ENCODE assay signal across 27 mouse cellular contexts in genomic region chr3:138224363-138224954, GRCm38 (mm10). TPM values are rescaled to one million over a fixed set of nuclear protein-coding genes. Genes with fewer than 3 reads are reported as not detected.
DNase-seq lines count a peak whose midpoint lies in the region; ATAC-seq and TF ChIP-seq lines count a peak whose summit lies in the region.
"Had no signal": no experiment of that assay in that cellular context is flagged by ENCODE, and none has a peak within 500 bp of the region (broad histone marks: within the 10 kb centered on the region; RNA-seq: fewer than 3 reads in every experiment).

No protein-coding gene starts in this region.

- dilution Hi-C loops in CH12.LX (cut with MboI; ENCODE audit: extremely low pct_ligation_motif_present, extremely low pct_unique_long_range_greater_than_20kb, low sequenced_read_pairs): no loop called here

- peak; percentile 85 for DNase-seq in liver, adult 2 months (ENCODE audit: extremely low read depth, low read depth, low spot score)
- DNase-seq in liver: no peak
- no peak for DNase-seq in CH12.LX (ENCODE audit: extremely low read depth)
- peak; percentile 19 for DNase-seq in R1 (ENCODE audit: low read depth, low spot score)
- no peak for DNase-seq in cerebellum, adult 9-11 months
- DNase-seq in layer of hippocampus, adult 11-12 months (ENCODE audit: low spot score): no peak
- DNase-seq: adrenal gland, postnatal 10 days; cerebellum, adult 11 months; cerebellum, adult 8-10 months; cerebellum, postnatal 25 days; gastrocnemius, postnatal 10 days; heart, postnatal 36 days had no signal

- no peak overlapping the region for H3K4me3 ChIP-seq in liver, adult 2 months (ENCODE audit: insufficient read depth, low read depth, low read length)
- H3K4me3 ChIP-seq in CH12.LX (replicated peaks in 1 of 3; ENCODE audit: low read depth in 2 of 3, low read length in 2 of 3, poor library complexity in 1 of 3): no peak overlapping the region
- H3K4me3 ChIP-seq in liver, embryonic 16.5 days (ENCODE audit: low read depth, low read length): no peak overlapping the region
- H3K4me3 ChIP-seq: embryonic facial prominence, embryonic 13.5 days; forebrain, embryonic 12.5 days; heart, embryonic 13.5 days; hindbrain, embryonic 12.5 days had no signal

- TF ChIP-seq RAD21 in CH12.LX (IDR thresholded peaks at IDR 0.05; ENCODE audit: low read depth, low read length): no peak

- TF ChIP-seq POLR2A in liver, adult 2 months (IDR thresholded peaks at IDR 0.05; ENCODE audit: extremely low read depth, insufficient read depth, low read length): no peak
- TF ChIP-seq POLR2A in CH12.LX (IDR thresholded peaks at IDR 0.05; ENCODE audit: low read depth, low read length): no peak

- peaks cover 10% of the 10 kb centered on the region for H3K36me3 ChIP-seq in liver, adult 2 months (ENCODE audit: control insufficient read depth, insufficient read depth, low read length)
- H3K36me3 ChIP-seq in CH12.LX (replicated peaks in 1 of 2; ENCODE audit: control insufficient read depth in 1 of 2, insufficient read depth in 1 of 2, low read length in 1 of 2): no peaks in the 10 kb centered on the region
- no peaks in the 10 kb centered on the region for H3K36me3 ChIP-seq in liver, embryonic 16.5 days (ENCODE audit: control insufficient read depth, insufficient read depth)
- H3K36me3 ChIP-seq: embryonic facial prominence, embryonic 13.5 days; forebrain, embryonic 12.5 days; G1E; heart, embryonic 13.5 days; hindbrain, embryonic 12.5 days had no signal

- TF ChIP-seq EP300 in CH12.LX (IDR thresholded peaks at IDR 0.05; ENCODE audit: low read length): no peak

- H3K9ac ChIP-seq in liver, adult 2 months (ENCODE audit: low read depth, low read length): peak overlapping the region; percentile 4; the same call in 1 of the 2 replicates
- H3K9ac ChIP-seq in CH12.LX (ENCODE audit: insufficient read depth, low read depth): no peak overlapping the region
- H3K9ac ChIP-seq in liver, embryonic 16.5 days (ENCODE audit: low read depth, low read length): no peak overlapping the region
- H3K9ac ChIP-seq: embryonic facial prominence, embryonic 13.5 days; forebrain, embryonic 12.5 days; heart, embryonic 13.5 days; hindbrain, embryonic 12.5 days had no signal

- H3K4me2 ChIP-seq in CH12.LX (ENCODE audit: insufficient read depth, low read depth, poor library complexity, severe bottlenecking): no peak overlapping the region
- H3K4me2 ChIP-seq in liver, embryonic 16.5 days (ENCODE audit: low read depth, low read length): no peak overlapping the region
- H3K4me2 ChIP-seq: embryonic facial prominence, embryonic 13.5 days; forebrain, embryonic 12.5 days; heart, embryonic 13.5 days; hindbrain, embryonic 12.5 days had no signal

- peaks cover 40% of the 10 kb centered on the region for H3K4me1 ChIP-seq in liver, adult 2 months (ENCODE audit: control insufficient read depth, insufficient read depth, low read length)
- H3K4me1 ChIP-seq in CH12.LX (ENCODE audit: control insufficient read depth in 1 of 2, insufficient read depth in 2 of 2): peaks cover 5 to 7% of the 10 kb centered on the region in 2 experiments; a peak in 2 of 4 replicates
- H3K4me1 ChIP-seq in liver, embryonic 16.5 days (ENCODE audit: control insufficient read depth, low read depth, low read length): no peaks in the 10 kb centered on the region
- H3K4me1 ChIP-seq: embryonic facial prominence, embryonic 13.5 days had no signal

- in situ Hi-C loops in CH12.LX (cut with MboI; ENCODE audit: low pct_ligation_motif_present, low pct_unique_long_range_greater_than_20kb, low sequenced_read_pairs): loop anchor here (10.0 kb wide), 1 partner anchor 210 kb away; no protein-coding TSS in a partner anchor

- no peak for TF ChIP-seq CTCF in liver, adult 2 months (IDR thresholded peaks at IDR 0.05; ENCODE audit: low read depth, low read length)
- no peak for TF ChIP-seq CTCF in CH12.LX (conservative IDR thresholded peaks at IDR 0.05 in 1 of 2, IDR thresholded peaks at IDR 0.05 in 1 of 2; ENCODE audit: low read depth in 2 of 2, low read length in 2 of 2)

- no peaks in the 10 kb centered on the region for H3K27me3 ChIP-seq in liver, adult 2 months (ENCODE audit: control insufficient read depth, insufficient read depth, low read length)
- no peaks in the 10 kb centered on the region for H3K27me3 ChIP-seq in CH12.LX (replicated peaks)
- H3K27me3 ChIP-seq in liver, embryonic 16.5 days (ENCODE audit: control insufficient read depth, insufficient read depth, low read depth, low read length): no peaks in the 10 kb centered on the region
- H3K27me3 ChIP-seq: embryonic facial prominence, embryonic 13.5 days; forebrain, embryonic 12.5 days; heart, embryonic 13.5 days; hindbrain, embryonic 12.5 days had no signal

- no peaks in the 10 kb centered on the region for H3K9me3 ChIP-seq in CH12.LX (replicated peaks; ENCODE audit: low read length)
- no peaks in the 10 kb centered on the region for H3K9me3 ChIP-seq in liver, embryonic 16.5 days (replicated peaks; ENCODE audit: control insufficient read depth, low read length)
- H3K9me3 ChIP-seq: embryonic facial prominence, embryonic 13.5 days; forebrain, embryonic 12.5 days; G1E; heart, embryonic 13.5 days; hindbrain, embryonic 12.5 days had no signal

- no peaks in the 10 kb centered on the region for H3K79me2 ChIP-seq in liver, adult 2 months (ENCODE audit: control insufficient read depth, insufficient read depth, low read length)
- H3K79me2 ChIP-seq in CH12.LX (replicated peaks; ENCODE audit: control insufficient read depth, extremely low read depth, insufficient read depth, poor library complexity, severe bottlenecking): no peaks in the 10 kb centered on the region

- peak overlapping the region; percentile 99 for H3K27ac ChIP-seq in liver, adult 2 months (replicated peaks; ENCODE audit: insufficient read depth, low read depth, low read length)
- no peak overlapping the region for H3K27ac ChIP-seq in CH12.LX (ENCODE audit: insufficient read depth, low read depth)
- H3K27ac ChIP-seq in liver, embryonic 16.5 days (ENCODE audit: low read length): no peak overlapping the region
- H3K27ac ChIP-seq: embryonic facial prominence, embryonic 13.5 days; forebrain, embryonic 12.5 days; heart, embryonic 13.5 days; hindbrain, embryonic 12.5 days had no signal

- ATAC-seq in liver, embryonic 16.5 days (ENCODE audit: low read depth): peak; percentile 59
- ATAC-seq: forebrain, embryonic 16.5 days; hindbrain, embryonic 16.5 days had no signal

- 39% methylated on average over 13 of the region's 13 CpGs for WGBS in liver, adult 2 months
- 71% methylated on average over 13 of the region's 13 CpGs for WGBS in liver, embryonic 16.5 days (ENCODE audit: insufficient replicate concordance)

TF ChIP-seq in CH12.LX, 34 proteins besides CTCF, POLR2A, EP300 and RAD21:
- TF ChIP-seq BHLHE40 (IDR thresholded peaks at IDR 0.05; ENCODE audit: low read depth, low read length) (peak; percentile 60), E2F4 (IDR thresholded peaks at IDR 0.05; ENCODE audit: insufficient replicate concordance, low read depth, low read length) (no peak)

RNA-seq across cellular contexts. Expression of gene Adh7, which starts 6.9 kb away (rescaled TPM):
- 1.2 and 1.5 TPM in 2 replicates for total RNA-seq in liver, adult 2 months (2014; rRNA removed)
- polyA plus RNA-seq in liver, adult 2 months (2012; rRNA removed): 0.40 and 1.7 TPM in 2 replicates
- total RNA-seq in CH12.LX (2012; rRNA removed) (not detected in 2 replicates), CH12.LX (2014; rRNA removed) (not detected in 2 replicates)
- not detected in 2 replicates for polyA plus RNA-seq in CH12.LX (2012; ENCODE audit: insufficient read length, low read depth)
- 0.27 and 0.37 TPM in 2 replicates for polyA plus RNA-seq in liver, embryonic 16.5 days (2015; fragmentation: Nextera tagmentation; extraction: Ambion mirVana)
- polyA plus RNA-seq: forebrain, embryonic 12.5 days; G1E; heart, postnatal 0 days had no signal

RNA-seq across cellular contexts. Expression of gene 4930579F01Rik, which starts 30.8 kb away (rescaled TPM):
- not detected in 2 replicates for total RNA-seq in liver, adult 2 months (2014; rRNA removed)
- polyA plus RNA-seq in liver, adult 2 months (2012; rRNA removed): not detected in 2 replicates
- not detected in 2 replicates for total RNA-seq in CH12.LX (2012; rRNA removed)
- not detected in 2 replicates for total RNA-seq in CH12.LX (2014; rRNA removed)
- not detected in 2 replicates for polyA plus RNA-seq in CH12.LX (2012; ENCODE audit: insufficient read length, low read depth)
- not detected in 2 replicates for polyA plus RNA-seq in liver, embryonic 16.5 days (2015; fragmentation: Nextera tagmentation; extraction: Ambion mirVana)
- total RNA-seq: adrenal gland, postnatal 10 days; adrenal gland, postnatal 4 days; G1E; gastrocnemius, postnatal 10 days; gastrocnemius, postnatal 4 days; heart, adult 8-10 months; heart, postnatal 36 days had no signal
- polyA plus RNA-seq: brain, embryonic 14.5 days; cortical plate, adult 2 months; forebrain, embryonic 12.5 days; forebrain, embryonic 16.5 days; frontal cortex, adult 2 months; G1E; heart, embryonic 13.5 days; heart, postnatal 0 days; hindbrain, embryonic 12.5 days; hindbrain, embryonic 16.5 days had no signal

RNA-seq across cellular contexts. Expression of gene Adh1, which starts 36.3 kb away (rescaled TPM):
- total RNA-seq in liver, adult 2 months (2014; rRNA removed): 2,711 and 3,373 TPM in 2 replicates
- polyA plus RNA-seq in liver, adult 2 months (2012; rRNA removed): 3,177 and 3,191 TPM in 2 replicates
- 0.13 TPM in 1 of 2 replicates, not detected in the other for total RNA-seq in CH12.LX (2012; rRNA removed)
- not detected in 2 replicates for total RNA-seq in CH12.LX (2014; rRNA removed)
- not detected in 2 replicates for polyA plus RNA-seq in CH12.LX (2012; ENCODE audit: insufficient read length, low read depth)
- 101 and 138 TPM in 2 replicates for polyA plus RNA-seq in liver, embryonic 16.5 days (2015; fragmentation: Nextera tagmentation; extraction: Ambion mirVana)
- polyA plus RNA-seq: G1E had no signal

Comparison
In these comparisons a context has a peak if more than half of its experiments do, and no peak if none do; other contexts are left out.
1. DNase-seq: peak in liver, adult 2 months (single experiment) and R1 (single experiment); none in liver (single experiment), CH12.LX (single experiment), cerebellum, adult 9-11 months (single experiment) and layer of hippocampus, adult 11-12 months (single experiment).
2. RNA of gene Adh1, which starts 36.3 kb away (polyA plus RNA-seq): 3,177 to 3,191 TPM in liver, adult 2 months and 101 to 138 TPM in liver, embryonic 16.5 days; not detected in CH12.LX; every median in the first group is over 10 times any median in the second.